Mouse (Mus musculus) lung, adult 18-20 months (tissue): ENCODE results near the gene Gamt.
A peak's percentile ranks its signal among the peaks of the same experiment; 100 is the strongest.
"Not testable (repeated sequence)": the region's sequence is repeated elsewhere in the genome, so short reads cannot be mapped to it uniquely, and the experiment has no call there.

Experiments
- DNase-seq, 2 experiments: peaks; one replicate each; pipeline ENCODE4 v3.0.0; 2022; ENCODE audit warnings: mixed read lengths in 2 of 2

The Gamt gene

GRCm38 (mm10) chr10:80257936-80258335 is 2.9 kb downstream of the Gamt start:
- no peak for DNase-seq

GRCm38 (mm10) chr10:80255881-80256535 is 4.8 kb downstream of the Gamt start:
- no peak for DNase-seq

GRCm38 (mm10) chr10:80254331-80255297 is 6.2 kb downstream of the Gamt start:
- DNase-seq: no peak

DNA sequence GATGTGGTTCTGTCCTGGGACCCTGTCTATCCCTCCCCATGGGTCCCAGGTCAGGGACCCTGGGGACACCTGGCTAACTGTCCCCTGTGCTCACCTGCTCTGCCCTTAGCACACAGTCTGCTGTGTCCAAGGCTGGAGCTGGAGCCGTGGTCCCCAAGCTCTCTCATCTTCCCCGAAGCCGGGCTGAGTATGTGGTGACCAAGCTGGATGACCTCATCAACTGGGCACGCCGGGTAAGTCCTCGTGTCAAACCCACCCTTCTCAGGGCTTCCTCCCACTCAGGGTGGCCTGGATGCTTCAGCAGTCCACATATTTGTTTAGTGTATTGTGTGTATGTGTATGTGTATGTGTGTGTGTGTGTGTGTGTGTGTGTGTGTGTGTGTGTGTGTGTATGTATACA is 7.3 kb downstream of the Gamt start:
- DNase-seq: no peak

DNA sequence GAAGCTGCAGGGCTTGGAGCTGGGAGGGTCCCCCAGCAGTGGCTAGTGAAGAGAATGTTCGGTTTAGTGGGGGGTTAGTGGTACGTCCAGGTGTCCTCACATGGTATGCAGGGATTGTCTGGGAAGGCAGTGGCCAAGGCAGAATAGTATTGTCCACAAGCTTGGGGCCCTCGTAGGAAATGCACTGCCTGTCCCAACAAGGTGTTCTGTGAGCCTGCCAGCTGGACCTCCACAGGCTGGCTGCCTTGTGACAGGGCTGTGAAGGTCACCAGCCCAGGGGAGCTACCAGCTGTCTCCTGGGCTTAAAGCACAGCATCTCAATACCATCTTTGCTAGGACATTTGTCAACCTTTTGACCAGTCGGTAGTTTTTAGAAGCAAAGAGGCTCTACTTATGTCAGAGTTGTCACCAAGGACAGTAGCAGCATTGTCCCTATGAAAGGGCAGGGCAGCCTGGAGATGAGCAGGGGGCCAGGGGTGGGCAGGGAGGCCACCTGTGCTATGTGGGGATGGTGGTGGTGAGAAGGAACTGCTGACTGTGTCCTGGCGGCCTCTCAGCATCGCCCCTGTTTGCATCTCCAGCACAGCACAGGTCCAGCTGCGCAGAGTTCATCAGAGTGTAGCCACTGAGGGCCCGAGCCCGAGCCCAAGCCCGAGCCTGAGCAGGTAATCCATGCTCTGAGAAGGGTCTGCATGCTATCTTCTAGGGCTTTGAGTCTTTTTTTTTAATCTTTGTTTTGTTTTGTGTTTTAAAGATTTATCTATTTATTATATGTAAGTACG is 8.1 kb downstream of the Gamt start:
- no peak for DNase-seq

GRCm38 (mm10) chr10:80252011-80252410 is 8.8 kb downstream of the Gamt start:
- DNase-seq: no peak

GRCm38 (mm10) chr10:80250573-80250972 is 10.2 kb downstream of the Gamt start:
- no peak for DNase-seq

DNA sequence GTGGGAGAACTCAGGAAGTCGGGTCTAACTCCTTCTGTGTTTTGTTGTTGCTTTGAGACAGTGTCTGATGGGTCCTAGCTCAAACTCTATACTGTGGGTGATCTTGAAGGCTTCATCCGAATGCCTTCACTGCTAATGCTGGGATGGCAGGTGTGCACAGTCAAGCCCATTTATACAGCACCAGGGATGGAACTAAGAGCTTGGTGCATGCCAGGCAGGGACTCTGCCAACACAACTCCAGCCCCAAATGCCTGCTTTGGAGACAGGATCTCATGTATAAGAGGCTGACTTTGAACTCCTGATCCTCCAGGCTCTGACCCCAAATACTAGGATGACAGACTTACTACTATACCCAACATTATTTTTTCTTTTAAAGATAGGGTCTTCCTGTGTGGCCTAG is 10.8 kb downstream of the Gamt start:
- DNase-seq: no peak

- peak; percentile 95 to 96 for DNase-seq
These were observed 11.7 kb downstream of the Gamt start, which contains the start of gene Ndufs7 for GRCm38 (mm10) chr10:80248971-80249640. Gene Ndufs7, plus strand, starts transcription at chr10:80249121.

DNA sequence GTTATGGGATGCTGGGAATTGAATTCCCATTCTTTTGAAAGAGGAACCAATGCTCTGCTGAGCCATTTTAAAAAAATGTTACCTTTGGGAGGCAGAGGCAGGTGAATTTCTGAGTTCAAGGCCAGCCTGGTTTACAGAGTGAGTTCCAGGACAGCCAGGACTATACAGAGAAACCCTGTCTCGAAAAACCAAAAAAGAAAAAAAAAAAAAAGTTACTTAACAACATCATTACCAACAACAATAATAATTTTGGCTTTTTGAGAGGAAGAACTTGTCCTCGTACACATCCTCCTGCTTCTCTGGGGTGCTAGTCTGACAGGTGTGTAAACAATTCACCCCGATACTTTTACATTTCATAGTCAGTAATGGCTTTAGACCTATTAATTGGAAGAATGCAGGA is 12.4 kb downstream of the Gamt start:
- DNase-seq: not testable (repeated sequence)

- DNase-seq: no peak
These were observed 13.0 kb downstream of the Gamt start for GRCm38 (mm10) chr10:80247849-80248248.

DNA sequence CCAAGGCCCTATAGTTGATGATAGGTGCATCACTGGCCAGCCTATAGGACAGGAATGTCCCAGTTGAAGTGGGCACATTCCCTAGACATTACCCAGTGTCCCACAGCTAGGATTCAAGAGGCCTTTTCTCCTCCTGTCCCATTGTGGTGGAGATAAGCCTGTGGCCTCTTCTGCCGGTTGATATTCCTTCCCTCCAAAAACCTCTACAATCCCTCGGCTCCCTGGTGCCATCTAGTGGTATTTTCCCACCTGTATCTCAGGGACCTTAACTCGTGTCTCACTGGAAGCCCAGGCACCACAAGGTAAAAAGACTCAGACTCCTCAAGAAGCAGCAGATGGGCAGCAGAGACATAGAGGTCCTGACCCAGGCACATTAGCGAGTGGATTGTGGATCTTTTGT is 15.2 kb downstream of the Gamt start:
- DNase-seq: peak; percentile 72 to 81

GRCm38 (mm10) chr10:80244791-80245399 is 15.9 kb downstream of the Gamt start:
- DNase-seq: peak in 1 of 2 experiments; percentile 34

- DNase-seq: no peak
These were observed 18.2 kb downstream of the Gamt start for GRCm38 (mm10) chr10:80242607-80243006.

DNA sequence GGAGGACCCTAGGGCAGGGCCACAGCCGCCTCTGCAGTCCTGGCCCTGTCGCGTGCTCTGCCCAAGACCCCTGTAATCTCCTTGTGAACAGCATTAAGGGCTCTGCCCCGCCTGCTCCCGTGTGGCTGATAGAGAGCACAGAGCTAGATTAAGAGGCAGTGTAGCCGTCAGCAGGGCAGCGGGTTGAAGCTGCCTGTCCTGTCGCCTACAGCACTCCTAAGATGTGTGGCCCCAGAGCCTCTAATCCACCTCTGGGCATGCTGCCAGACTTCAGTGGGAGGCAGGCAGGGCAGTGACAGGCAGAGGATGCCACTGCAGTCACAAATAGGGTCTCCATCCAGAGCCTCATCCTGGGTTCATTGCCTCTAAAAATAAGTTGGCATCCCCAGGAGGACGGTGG is 18.7 kb downstream of the Gamt start:
- DNase-seq: no peak

GRCm38 (mm10) chr10:80239791-80240190 is 21.0 kb downstream of the Gamt start:
- DNase-seq: no peak

- no peak for DNase-seq
These were observed 22.5 kb downstream of the Gamt start for GRCm38 (mm10) chr10:80238306-80238705.

- DNase-seq: no peak
These were observed 23.8 kb downstream of the Gamt start for GRCm38 (mm10) chr10:80237020-80237419.

DNA sequence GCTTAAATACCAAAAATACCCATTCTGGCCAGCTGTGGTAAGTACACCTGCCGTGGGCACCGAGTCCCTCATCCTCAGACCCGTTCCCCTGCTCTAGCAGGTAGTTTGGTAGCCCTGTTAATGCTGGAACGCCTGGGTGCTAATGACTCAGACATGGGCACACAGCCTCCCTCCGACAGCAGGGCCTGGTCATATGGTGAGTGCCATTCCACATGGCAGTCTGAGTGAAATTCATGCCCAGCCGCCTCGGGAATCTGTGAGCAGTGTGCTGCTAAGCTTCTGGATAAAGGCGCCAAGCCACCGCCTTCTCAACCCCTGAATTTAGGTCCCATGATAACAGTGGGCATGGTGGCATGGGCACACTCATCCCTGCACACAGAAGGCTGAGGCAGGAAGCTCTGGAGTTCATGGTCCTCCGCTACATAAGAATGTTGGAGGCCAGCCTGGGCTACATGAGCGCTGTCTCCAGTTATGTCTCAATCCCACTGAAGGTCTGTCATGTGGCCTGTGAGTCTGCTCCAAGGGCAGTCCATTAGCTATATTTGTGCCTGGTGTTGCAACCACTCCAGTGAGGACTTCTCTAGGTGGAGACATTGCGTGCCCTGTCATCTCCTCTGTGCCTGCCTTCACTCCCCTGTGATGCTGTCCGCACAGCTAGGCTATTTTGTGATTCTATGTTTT is 24.5 kb downstream of the Gamt start:
- no peak for DNase-seq

DNA sequence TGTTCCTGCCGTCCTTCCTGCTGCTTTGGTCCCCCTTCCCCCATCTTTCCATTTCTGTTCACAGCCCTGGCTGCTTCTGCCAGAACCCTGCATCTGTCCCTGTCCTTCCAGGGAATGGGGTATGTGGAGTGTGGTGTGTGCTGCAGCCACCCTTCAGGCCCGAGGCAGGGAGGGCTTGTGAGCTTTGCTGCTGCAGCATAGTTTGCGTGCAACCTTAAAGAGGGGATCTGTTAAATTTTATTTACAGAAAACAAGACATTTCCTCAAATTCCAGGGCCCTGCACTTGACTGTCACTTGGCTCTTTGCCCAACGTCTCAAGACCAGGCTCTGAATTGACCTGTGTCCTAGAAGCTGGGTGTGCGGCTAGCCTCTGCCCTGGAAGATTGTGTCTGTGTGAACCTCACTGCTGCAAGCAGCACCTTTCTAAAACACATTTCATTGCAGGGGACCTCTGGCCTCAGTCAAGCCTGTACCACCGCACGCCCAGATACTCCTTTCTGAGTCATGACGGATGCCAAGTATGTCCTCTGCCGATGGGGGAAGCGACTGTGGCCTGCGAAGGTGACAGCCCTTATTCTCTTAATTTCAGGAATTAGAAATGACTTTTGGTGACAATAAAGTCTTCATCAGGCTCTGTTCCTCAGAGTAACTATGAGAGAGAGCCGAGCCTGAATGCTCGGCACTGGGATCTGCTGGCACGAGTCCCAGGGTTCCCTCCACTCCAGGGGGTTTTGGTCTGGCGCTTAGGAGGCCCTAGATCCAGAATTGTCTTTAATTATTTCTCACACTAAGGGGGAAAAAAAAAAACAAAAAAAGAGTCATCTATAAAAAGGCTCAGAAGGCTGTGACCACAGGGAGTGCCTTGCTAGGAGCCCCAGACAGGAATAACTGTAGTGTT is 32.7 kb downstream of the Gamt start:
- peak; percentile 24 to 33 for DNase-seq
